Mouse (Mus musculus) cortical plate, adult 2 months (tissue): ENCODE measurements around the gene Cryl1.

Source experiments
- CTCF ChIP-seq: fragments of 200-500 bp; IDR thresholded peaks from 2 replicates; pipeline ENCODE4 v1.5.1; 2011; ENCODE audit warnings: mild to moderate bottlenecking, control low read depth, low read length; ENCODE audit not compliant: insufficient read depth; ENCODE audit errors: extremely low read depth
- POLR2A ChIP-seq: fragments of 200-500 bp; IDR thresholded peaks from 2 replicates; pipeline ENCODE4 v1.6.1; 2011; ENCODE audit warnings: mild to moderate bottlenecking, low read length, control low read depth; ENCODE audit not compliant: insufficient read depth; ENCODE audit errors: extremely low read depth

DNA sequence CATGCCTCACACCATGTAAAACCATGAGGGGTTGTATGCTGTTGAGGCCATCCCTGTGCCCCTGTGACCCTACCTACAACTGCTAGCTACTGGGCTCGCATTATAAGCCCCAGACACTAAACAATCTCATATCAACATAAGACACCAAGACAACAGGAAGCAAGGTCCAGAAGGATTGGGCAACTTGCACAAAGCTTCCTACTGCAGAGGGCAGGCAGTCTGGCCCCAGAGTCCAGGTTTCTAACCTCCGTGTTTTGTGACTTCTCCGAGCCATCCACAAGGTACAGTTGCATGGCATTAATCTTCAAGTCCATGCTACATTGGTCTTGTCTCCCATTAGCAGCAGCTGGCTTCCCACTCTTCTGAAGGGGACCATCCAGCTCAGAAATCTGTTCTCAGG is 129.4 kb downstream of the Cryl1 start:
- TF ChIP-seq CTCF (no peak), POLR2A (no peak)
